Mouse (Mus musculus): Measurements from ENCODE around the gene Dis3l.
"Not testable (repeated sequence)": the region's sequence is repeated elsewhere in the genome, so short reads cannot be mapped to it uniquely, and the experiment has no call there.

The Dis3l gene

GRCm38 (mm10) chr9:64323976-64324375, 17.1 kb downstream of the Dis3l start:
- DNase-seq (ENCODE audit: extremely low read depth, low read depth) = no peak

- DNase-seq (ENCODE audit: extremely low read depth, low read depth) = no peak
Observed at GRCm38 (mm10) chr9:64316986-64317385, 24.1 kb downstream of the Dis3l start.

GRCm38 (mm10) chr9:64314696-64315095, 26.4 kb downstream of the Dis3l start:
- DNase-seq (ENCODE audit: extremely low read depth, low read depth) = no peak

- peak; percentile 4 for DNase-seq (ENCODE audit: extremely low read depth, low read depth)
Observed at GRCm38 (mm10) chr9:64312128-64312527, 29.0 kb downstream of the Dis3l start.

- no peak for DNase-seq (ENCODE audit: extremely low read depth, low read depth)
Observed at GRCm38 (mm10) chr9:64310996-64311785, 29.9 kb downstream of the Dis3l start.

GRCm38 (mm10) chr9:64306476-64307312, 34.4 kb downstream of the Dis3l start:
- peak; percentile 39 for DNase-seq (ENCODE audit: extremely low read depth, low read depth)

GRCm38 (mm10) chr9:64303086-64303485, 38.0 kb downstream of the Dis3l start:
- DNase-seq (ENCODE audit: extremely low read depth, low read depth) = not testable (repeated sequence)

- DNase-seq (ENCODE audit: extremely low read depth, low read depth) = peak; percentile 71
Observed at GRCm38 (mm10) chr9:64282404-64282987, 58.6 kb downstream of the Dis3l start.

GRCm38 (mm10) chr9:64281781-64282178, 59.3 kb downstream of the Dis3l start:
- peak; percentile 51 for DNase-seq (ENCODE audit: extremely low read depth, low read depth)

- peak; percentile 76 for DNase-seq (ENCODE audit: extremely low read depth, low read depth)
Observed at GRCm38 (mm10) chr9:64281105-64281780, 59.8 kb downstream of the Dis3l start, which contains the start of gene Tipin. TSS of gene Tipin (plus strand) at chr9:64281581.

- no peak for DNase-seq (ENCODE audit: extremely low read depth, low read depth)
Observed at GRCm38 (mm10) chr9:64278665-64279310, 62.3 kb downstream of the Dis3l start.

GRCm38 (mm10) chr9:64277706-64278105, 63.4 kb downstream of the Dis3l start:
- DNase-seq (ENCODE audit: extremely low read depth, low read depth) = peak; percentile 81

- no peak for DNase-seq (ENCODE audit: extremely low read depth, low read depth)
Observed at GRCm38 (mm10) chr9:64274919-64275318, 66.2 kb downstream of the Dis3l start.

- DNase-seq (ENCODE audit: extremely low read depth, low read depth) = no peak
Observed at GRCm38 (mm10) chr9:64274291-64274690, 66.8 kb downstream of the Dis3l start.

GRCm38 (mm10) chr9:64273757-64274156, 67.3 kb downstream of the Dis3l start:
- DNase-seq (ENCODE audit: extremely low read depth, low read depth) = no peak

- no peak for DNase-seq (ENCODE audit: extremely low read depth, low read depth)
Observed at GRCm38 (mm10) chr9:64272611-64273010, 68.5 kb downstream of the Dis3l start.

- no peak for DNase-seq (ENCODE audit: extremely low read depth, low read depth)
Observed at GRCm38 (mm10) chr9:64271249-64271648, 69.8 kb downstream of the Dis3l start.

- DNase-seq (ENCODE audit: extremely low read depth, low read depth) = not testable (repeated sequence)
Observed at GRCm38 (mm10) chr9:64268836-64269235, 72.3 kb downstream of the Dis3l start.

- no peak for DNase-seq (ENCODE audit: extremely low read depth, low read depth)
Observed at GRCm38 (mm10) chr9:64268196-64268595, 72.9 kb downstream of the Dis3l start.

- DNase-seq (ENCODE audit: extremely low read depth, low read depth) = no peak
Observed at GRCm38 (mm10) chr9:64267231-64267630, 73.9 kb downstream of the Dis3l start.

- DNase-seq (ENCODE audit: extremely low read depth, low read depth) = no peak
Observed at GRCm38 (mm10) chr9:64264813-64265212, 76.3 kb downstream of the Dis3l start.

All from MEL-GATA-1-ER (cell line).